Mouse (Mus musculus) left cerebral cortex, adult 11 months (tissue): ENCODE results near the gene Ptgds.

Experiments
- DNase-seq: peaks from one replicate; pipeline ENCODE4 v3.0.0; 2022; ENCODE audit warnings: low spot score

The Ptgds gene

DNA sequence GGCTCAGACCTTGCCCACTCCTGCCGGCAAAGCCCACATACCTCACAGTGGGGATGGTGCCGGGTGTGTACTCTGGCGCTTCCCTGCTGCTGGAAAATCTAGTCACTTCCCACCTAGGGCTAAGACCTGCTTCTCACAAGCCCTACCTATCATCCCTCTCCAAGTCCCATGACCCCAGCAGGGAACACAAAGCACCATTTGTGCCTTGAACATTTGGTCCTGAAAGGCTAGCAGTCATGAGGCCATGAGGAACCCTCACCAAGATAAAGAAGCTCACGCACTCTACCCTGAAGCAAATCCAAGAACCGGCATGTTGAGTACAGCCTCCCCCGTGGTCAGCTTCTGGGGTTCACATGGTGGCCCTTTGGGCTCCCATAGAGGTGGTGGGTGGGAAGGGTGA lies at the start of gene Ptgds:
TSS of gene Ptgds (minus strand) at position 78 of the 400 bp plus-strand sequence.
- no peak for DNase-seq

DNA sequence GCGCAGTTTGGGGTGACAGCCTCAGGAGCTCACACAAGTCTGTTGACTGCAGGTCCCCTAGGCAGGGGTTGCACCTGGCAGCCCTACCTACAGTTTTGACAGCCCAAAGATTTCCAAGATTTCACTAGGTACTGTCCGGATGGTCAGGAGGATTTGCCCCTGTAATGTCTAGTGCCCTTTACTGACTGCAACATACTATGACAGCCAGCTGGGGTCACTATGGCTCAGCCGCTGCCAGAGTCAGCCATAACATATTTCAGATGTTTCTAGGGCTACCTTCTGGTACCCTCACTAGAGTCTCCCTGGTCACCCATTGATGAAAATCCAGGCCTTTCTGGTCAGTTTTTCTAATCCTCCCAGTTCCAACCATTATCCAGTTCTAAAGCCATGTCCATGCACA lies 40.1 kb upstream of the Ptgds start:
- DNase-seq: no peak

DNA sequence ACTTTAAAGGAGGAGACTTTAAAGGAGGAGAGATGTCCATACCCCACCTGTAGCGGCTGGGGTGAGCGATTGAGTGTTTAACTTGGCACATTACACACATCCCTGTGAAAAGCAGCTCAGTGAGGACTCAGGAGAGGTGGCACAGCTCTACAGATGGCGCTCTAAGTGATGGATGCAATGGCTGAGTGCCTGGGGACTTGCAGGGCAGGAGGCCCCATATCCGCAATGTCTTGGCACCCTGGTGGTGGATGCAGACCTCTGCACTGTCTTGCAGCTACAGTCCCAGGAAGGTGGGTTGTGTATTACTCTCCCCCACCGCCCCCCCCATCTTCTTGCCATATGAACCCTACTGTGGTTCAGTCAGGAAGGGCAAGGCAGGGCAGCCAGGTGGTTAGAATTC lies 37.1 kb upstream of the Ptgds start:
- no peak for DNase-seq

DNA sequence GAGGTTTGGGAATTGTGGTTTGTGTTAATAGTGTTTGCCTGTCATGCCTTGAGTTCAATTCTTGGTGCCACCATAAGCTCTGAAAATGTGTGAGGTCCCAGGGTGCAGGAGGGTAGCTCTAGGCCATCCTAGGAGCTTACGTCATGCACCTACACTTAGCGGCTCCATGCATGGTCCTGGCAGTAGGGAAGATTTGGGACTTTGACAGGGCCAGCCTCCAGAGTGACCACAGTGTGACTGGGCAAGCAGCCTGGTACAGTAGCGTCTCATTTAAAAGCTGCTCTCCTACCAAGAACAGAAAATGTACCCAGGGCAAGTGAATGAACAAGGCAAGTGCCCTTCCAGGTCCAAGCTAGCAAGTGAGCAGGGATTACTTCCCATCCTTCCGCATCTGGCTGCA lies 36.0 kb upstream of the Ptgds start:
- no peak for DNase-seq

DNA sequence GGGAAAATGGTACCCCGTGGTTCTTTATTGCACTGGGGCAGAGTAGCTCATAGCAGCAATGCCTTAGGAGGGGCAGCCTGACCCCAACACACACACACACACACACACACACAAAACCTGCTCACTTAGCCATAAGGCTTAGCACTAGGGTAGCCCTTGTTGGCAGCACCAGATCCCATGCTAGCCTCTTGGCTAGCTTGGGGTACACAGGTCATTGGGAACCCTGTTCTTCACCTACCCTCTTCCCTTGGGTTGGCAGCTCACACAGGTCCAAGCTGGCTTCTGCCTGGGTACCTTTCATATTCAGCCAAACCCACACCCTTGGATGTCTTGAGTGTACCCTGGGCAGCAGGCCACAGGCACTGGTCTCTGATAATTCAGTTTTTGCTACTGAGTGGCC lies 35.2 kb upstream of the Ptgds start:
- DNase-seq: no peak

GRCm38 (mm10) chr2:25504538-25504937 lies 34.7 kb upstream of the Ptgds start:
- DNase-seq: no peak

DNA sequence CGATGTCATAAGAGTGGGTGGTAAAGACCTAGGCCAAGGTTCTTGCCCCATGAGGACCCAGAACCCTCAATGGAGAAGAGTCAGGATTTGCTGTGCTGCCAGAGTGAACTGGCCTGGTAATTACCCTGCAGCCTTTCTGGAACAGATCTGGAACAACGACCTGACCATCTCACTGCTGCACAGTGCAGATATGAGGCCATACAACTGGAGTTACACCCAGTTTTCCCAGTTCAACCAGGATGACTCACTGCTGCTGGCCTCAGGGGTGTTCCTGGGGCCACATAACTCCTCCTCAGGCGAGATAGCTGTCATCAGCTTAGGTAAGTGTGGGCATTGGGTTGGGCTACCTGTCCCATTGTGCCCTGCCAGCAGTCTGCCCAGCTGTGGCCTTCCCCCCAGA lies 32.9 kb upstream of the Ptgds start:
- DNase-seq: no peak

DNA sequence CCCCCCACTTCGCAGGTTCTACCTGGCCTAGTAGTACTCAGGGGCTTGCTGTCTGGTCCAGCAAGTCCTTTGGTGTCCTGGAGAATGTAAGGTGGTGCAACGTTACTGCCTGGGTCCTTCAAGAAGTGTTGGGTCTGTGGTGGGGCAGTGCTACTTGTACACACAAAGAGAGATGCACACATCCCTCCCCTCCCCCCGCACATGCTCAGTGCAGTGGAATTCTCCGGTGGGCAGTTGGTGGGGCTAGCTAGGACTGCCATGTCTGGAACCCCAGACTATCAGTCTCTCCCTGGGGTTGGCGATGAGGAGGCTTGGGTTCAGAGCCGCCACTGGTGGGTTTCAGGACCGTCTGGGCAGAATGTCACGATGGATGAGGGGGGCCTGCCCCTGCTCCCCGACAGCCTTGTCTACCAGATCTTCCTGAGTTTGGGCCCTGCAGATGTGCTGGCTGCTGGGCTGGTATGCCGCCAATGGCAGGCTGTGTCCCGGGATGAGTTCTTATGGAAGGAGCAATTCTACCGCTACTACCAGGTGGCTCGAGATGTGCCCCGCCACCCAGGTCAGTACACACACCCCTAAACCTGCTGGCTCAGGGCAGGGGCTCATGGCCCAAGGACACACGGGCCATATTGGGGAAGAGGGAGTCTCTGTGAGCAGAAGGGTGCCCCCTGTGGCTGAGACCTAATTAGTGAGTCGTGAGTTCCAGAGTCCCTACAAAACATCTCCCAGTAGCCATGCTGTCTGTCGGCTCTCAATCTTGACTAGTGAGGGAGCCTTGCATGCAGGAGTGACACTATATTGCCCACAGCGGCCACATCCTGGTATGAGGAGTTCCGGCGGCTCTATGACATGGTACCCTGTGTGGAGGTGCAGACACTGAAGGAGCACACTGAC lies 32.0 kb upstream of the Ptgds start, which contains the start of gene C8g:
TSS of gene C8g (minus strand) at position 127 of the 894 bp plus-strand sequence.
- no peak for DNase-seq

DNA sequence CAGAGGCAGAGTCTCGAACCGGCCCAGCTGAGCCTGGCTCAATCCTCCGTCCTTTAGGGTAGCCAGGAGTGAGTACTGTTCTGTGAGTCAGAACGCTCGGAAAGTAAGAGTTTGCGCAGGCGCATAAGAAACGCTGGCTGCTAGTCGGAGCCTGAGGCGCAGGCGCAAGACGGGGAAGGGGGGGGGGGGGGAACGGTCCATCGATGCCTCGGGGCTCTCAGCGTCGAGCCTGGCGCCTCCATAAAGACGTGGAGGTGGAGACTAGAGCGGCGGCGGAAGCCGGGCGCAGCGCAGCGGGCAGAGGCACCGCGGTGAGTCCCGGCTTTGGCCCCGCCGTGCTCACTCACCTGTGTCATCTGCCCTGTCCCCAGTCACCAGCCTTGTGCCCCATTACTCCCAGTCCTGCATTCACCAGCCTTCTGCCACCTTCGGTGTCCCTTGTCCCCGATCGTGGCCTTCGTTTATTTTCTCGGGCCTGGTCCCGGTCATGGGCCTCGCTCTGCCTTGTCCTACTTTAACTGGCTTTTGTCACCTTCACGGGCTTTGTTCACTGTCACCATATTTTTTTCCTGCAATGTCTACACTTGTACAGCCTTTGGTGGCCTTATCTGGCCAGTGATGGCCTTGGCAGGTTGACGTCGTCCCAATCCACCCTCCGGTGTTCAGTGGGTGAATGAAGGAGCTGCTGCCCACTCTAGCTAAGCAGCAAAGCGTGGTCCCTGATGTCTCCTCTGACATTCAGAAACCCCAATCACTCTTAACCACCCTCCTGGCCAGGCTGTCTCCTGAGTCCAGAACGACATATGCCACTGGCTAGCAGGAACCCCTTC lies 30.9 kb upstream of the Ptgds start, which contains the start of gene Fbxw5:
TSS of gene Fbxw5 (plus strand) at position 175 of the 830 bp plus-strand sequence.
- peak; percentile 77 for DNase-seq

GRCm38 (mm10) chr2:25500071-25500575 lies 30.3 kb upstream of the Ptgds start:
- DNase-seq: no peak

DNA sequence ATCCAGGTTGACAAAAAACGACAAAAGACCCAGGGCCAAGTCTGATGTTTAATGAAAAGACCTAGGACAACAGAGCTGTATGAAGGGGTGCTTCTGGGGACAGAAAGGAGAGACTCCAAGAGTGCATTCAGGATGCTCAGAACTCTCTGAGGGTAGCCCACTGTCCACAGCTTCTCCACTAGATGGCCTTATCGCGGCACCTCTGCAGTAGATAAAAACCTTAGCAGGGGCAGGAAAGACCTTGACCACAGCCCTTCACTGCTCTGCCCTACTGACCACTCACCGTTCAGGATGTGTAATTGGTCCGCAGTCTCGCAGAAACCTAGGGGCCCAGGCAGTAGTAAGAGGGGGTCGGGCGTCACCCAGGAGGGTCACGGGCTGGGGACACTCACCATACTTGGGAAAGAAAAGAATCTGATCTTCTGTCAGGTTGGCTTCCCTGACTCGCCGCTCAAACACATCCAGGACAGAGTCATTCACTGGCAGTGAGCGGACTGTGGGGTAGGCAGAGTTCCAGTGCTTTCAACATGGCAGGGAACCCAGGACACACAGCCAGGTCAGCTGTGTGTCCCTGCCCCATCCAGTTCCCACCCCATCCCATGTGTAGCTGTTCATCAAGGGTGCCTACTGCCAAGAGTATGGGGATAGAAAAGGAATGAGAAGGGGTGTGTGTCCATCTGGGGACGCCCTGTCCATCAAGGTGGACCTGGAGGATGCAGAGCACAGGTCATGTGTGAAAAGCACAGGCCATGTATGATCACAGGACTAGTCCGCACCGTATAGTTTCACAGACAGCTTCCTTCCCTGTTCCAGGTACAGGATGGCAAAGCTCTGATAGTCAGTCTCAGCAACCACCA lies 29.0 kb upstream of the Ptgds start:
- DNase-seq: no peak

GRCm38 (mm10) chr2:25497846-25498575 lies 28.2 kb upstream of the Ptgds start:
- no peak for DNase-seq

- no peak for DNase-seq
Measured at GRCm38 (mm10) chr2:25496462-25496861, 26.6 kb upstream of the Ptgds start.

DNA sequence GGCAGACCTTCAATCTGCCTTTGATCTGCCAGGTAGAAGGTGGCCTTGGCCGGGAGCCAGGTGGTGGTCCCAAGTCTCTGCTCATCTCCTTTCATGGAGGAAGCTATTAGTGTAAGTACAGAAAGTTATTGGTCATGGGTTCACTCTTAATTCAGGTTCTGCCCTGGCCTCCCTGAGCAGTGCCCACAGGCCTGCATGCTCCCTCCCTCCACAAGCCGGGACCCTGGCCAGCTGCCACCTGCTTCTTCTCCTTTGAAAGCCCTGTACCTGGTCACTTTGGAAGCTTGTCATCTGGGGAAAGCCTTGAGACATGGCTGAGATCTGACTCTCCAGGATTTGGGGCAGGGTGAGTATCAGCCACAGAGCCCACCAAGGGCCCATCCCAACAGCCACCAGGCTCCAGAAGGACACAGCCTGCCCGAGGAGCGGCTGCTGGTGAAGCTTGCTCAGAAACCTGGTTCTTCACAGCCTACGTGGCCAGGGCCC lies 23.7 kb upstream of the Ptgds start, which contains the start of gene Lcn12:
TSS of gene Lcn12 (minus strand) at position 436 of the 486 bp plus-strand sequence.
- no peak for DNase-seq

DNA sequence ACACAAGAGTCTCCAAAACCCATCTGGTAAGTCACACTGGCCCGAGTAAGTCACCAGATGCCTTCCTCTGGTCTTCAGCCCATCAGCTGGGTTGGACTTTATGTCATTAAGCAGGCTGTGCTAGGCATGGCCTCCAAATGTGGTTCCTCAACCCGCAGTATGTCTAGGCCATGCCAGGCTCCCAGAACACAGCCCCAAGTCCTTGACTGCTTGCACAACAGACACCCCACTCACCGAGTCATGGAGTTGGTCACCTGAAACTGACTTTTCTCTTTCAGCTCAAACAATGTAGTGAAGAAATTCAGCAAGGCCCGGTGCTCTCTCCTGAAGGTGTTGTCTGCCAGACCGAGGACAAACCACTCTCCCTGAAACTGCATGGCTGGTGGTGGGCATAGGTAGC lies 23.1 kb upstream of the Ptgds start:
- no peak for DNase-seq

- no peak for DNase-seq
Measured at GRCm38 (mm10) chr2:25488671-25489068, 18.8 kb upstream of the Ptgds start.

GRCm38 (mm10) chr2:25487965-25488670 lies 18.3 kb upstream of the Ptgds start:
- no peak for DNase-seq

DNA sequence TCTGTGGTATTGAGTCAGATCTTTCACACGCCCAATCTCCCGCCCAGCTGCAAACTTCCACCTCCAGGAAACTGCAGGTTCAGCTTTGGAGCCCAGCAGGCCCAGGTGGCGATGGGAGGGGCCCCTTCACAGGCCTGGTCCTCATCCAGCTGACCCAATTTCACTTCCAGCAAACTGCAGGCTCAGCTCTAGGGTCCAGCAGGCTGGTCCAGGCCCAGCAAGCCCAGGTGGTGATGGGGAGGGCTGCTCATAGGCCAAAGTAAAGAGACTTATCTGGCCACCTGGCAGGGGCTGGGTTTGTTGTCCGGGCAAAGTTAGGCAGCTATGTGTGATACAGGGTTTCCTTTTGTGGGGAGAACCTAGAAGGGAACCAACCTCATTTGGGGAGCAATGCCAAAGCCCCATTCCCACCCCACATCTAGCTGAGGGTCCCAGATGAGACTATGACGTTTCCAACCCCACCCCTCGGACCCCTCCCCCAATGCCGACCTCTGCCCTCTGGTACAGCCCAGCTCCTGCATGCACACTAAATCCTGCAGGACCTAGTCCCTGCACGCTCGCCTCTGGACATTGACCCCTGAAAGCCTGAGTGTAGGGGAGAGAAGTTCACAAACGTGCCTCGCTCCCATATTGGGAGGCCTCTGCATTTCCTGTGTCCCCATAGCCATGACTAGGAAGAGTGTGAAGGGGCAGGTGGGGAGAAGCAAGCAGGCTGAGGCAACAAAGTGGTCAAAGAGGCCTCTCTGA lies 15.2 kb upstream of the Ptgds start:
- no peak for DNase-seq

- no peak for DNase-seq
Measured at GRCm38 (mm10) chr2:25482969-25483368, 13.1 kb upstream of the Ptgds start.
